Mouse (Mus musculus): ENCODE results near the gene Olfr427. TPM values are rescaled to one million over a fixed set of nuclear protein-coding genes. Genes with fewer than 3 reads are reported as not detected.
"Not testable (repeated sequence)": the region's sequence is repeated elsewhere in the genome, so short reads cannot be mapped to it uniquely, and the experiment has no call there.

Olfr427 gene
- not detected in 2 replicates for polyA plus RNA-seq (2016; fragmentation: Nextera tagmentation; extraction: Ambion mirVana)

DNA sequence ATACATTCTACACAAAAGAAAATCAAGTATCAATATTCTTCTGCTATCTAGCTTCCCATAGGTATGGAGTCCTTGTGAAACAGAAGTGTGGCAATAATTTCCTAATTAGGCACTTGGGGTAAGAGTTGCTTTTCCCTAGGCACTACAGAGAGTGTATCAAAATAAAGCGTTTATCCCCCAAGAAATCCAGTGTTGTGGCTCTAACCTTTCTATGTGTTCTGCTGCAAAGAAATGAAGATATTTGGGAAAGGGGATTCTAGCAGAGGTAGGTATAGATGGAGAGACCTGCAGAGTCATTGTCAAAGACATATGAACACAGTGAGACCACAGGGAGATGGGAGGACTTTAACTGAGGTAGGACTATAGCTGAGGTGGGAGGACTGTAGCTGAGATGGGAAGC lies at the start of gene Olfr427:
Olfr427 (plus strand) TSS at position 301 of the 400 bp plus-strand sequence.
- Histone ChIP-seq H3K9me3 (no peaks in the 10 kb centered on the region), H3K27me3 (no peaks in the 10 kb centered on the region), H3K4me2 (replicated peaks) (no peak within 1 kb of the TSS), H3K9ac (replicated peaks) (no peak within 1 kb of the TSS), H3K4me3 (no peak within 1 kb of the TSS), H3K4me1 (no peaks in the 10 kb centered on the region), H3K36me3 (no peaks in the 10 kb centered on the region), H3K27ac (replicated peaks) (no peak within 1 kb of the TSS)
- 83% methylated on average over 1 of the region's 1 CpGs for WGBS
- ATAC-seq (ENCODE audit: low FRiP score, low read depth) = no peak

- H3K9ac ChIP-seq (replicated peaks); H3K9me3 ChIP-seq; H3K4me3 ChIP-seq; H3K4me2 ChIP-seq (replicated peaks); H3K36me3 ChIP-seq; H3K27me3 ChIP-seq; H3K4me1 ChIP-seq; ATAC-seq (ENCODE audit: low FRiP score, low read depth); H3K27ac ChIP-seq (replicated peaks): not testable (repeated sequence)
- 88% methylated on average over 6 of the region's 6 CpGs for WGBS
Measured at GRCm38 (mm10) chr1:174048227-174048626, 48.5 kb upstream of the Olfr427 start.

GRCm38 (mm10) chr1:174048893-174049292 lies 47.8 kb upstream of the Olfr427 start, which contains the start of gene Olfr432:
Gene Olfr432 (plus strand): TSS chr1:174049205.
- WGBS = 79% methylated on average over 2 of the region's 2 CpGs
- no peak for ATAC-seq (ENCODE audit: low FRiP score, low read depth)
- no peak within 1 kb of the TSS for H3K9ac ChIP-seq (replicated peaks)
- H3K4me3 ChIP-seq = no peak within 1 kb of the TSS
- no peaks in the 10 kb centered on the region for H3K36me3 ChIP-seq
- H3K27ac ChIP-seq (replicated peaks) = no peak within 1 kb of the TSS
- no peaks in the 10 kb centered on the region for H3K27me3 ChIP-seq
- no peaks in the 10 kb centered on the region for H3K4me1 ChIP-seq
- H3K4me2 ChIP-seq (replicated peaks) = no peak within 1 kb of the TSS
- H3K9me3 ChIP-seq = no peaks in the 10 kb centered on the region

DNA sequence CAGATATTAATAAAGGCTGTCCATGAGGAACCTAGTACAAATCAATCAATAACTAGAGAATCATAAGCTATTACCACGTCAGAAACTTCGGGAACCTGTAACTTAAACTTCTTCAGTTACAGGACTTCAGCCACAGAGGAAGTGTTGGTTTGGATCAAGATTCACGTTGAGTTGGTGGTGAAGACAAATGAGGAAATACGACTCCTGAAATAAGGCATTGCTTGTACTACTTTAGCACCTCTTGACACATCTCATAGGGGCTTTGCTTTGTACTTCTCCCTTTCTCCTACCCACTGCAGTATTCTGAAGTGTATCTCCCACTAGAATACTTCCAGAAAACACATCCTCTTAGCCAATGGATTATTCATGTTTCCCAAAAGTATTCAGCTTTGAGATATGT lies 47.3 kb upstream of the Olfr427 start:
- not testable (repeated sequence) for H3K4me3 ChIP-seq; H3K27ac ChIP-seq (replicated peaks); H3K9me3 ChIP-seq; ATAC-seq (ENCODE audit: low FRiP score, low read depth); H3K4me1 ChIP-seq; H3K9ac ChIP-seq (replicated peaks); H3K27me3 ChIP-seq; H3K36me3 ChIP-seq; H3K4me2 ChIP-seq (replicated peaks)
- 79% methylated on average over 4 of the region's 4 CpGs for WGBS

DNA sequence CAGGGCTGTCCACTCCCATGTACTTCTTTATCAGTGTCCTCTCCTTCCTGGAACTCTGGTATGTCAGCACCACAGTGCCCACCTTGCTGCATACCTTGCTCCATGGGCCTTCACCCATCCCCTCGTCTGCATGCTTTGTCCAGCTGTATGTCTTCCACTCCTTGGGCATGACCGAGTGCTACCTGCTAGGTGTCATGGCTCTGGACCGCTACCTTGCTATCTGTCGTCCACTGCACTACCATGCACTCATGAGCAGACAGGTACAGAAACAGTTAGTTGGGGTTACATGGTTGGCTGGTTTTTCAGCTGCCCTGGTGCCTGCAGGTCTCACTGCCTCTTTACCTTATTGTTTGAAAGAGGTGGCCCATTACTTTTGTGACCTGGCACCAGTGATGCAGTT lies 46.2 kb upstream of the Olfr427 start:
- Histone ChIP-seq H3K36me3 (no peaks in the 10 kb centered on the region), H3K27ac (replicated peaks) (no peak overlapping the region), H3K4me1 (no peaks in the 10 kb centered on the region), H3K4me3 (no peak overlapping the region), H3K9me3 (no peaks in the 10 kb centered on the region), H3K27me3 (no peaks in the 10 kb centered on the region), H3K4me2 (replicated peaks) (no peak overlapping the region), H3K9ac (replicated peaks) (no peak overlapping the region)
- 91% methylated on average over 4 of the region's 4 CpGs for WGBS
- ATAC-seq (ENCODE audit: low FRiP score, low read depth) = no peak

DNA sequence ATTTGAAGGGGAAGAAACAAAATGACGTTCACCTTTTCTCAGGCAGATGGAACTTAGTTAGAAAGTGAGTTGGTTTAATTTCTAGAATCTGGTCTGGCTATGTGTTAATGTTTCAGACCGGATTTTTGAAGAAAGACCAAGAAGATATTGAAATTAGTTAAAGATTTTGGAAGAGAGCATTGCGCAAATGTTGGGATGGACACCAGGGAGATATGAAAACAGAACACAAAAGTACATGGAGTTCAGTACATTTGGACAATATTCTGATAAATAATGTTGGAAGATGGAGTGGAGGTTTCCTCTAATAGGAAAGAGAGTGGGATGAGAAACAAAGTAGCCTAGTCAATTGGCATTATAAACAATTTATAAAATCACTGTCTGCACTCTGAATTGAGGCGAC lies 45.2 kb upstream of the Olfr427 start:
- WGBS = 88% methylated on average over 4 of the region's 4 CpGs
- no peak for ATAC-seq (ENCODE audit: low FRiP score, low read depth)
- no peaks in the 10 kb centered on the region for H3K36me3 ChIP-seq

GRCm38 (mm10) chr1:174051931-174052536 lies 44.7 kb upstream of the Olfr427 start:
- Histone ChIP-seq H3K4me1 (no peaks in the 10 kb centered on the region), H3K36me3 (no peaks in the 10 kb centered on the region), H3K9ac (replicated peaks) (no peak overlapping the region), H3K9me3 (no peaks in the 10 kb centered on the region), H3K4me2 (replicated peaks) (no peak overlapping the region), H3K4me3 (no peak overlapping the region), H3K27ac (replicated peaks) (no peak overlapping the region), H3K27me3 (no peaks in the 10 kb centered on the region)
- no peak for ATAC-seq (ENCODE audit: low FRiP score, low read depth)
- 87% methylated on average over 5 of the region's 5 CpGs for WGBS

More for the DNA sequence above, 45.2 kb upstream of the Olfr427 start:
- Histone ChIP-seq H3K9me3 (no peaks in the 10 kb centered on the region), H3K4me1 (no peaks in the 10 kb centered on the region), H3K9ac (replicated peaks) (no peak overlapping the region), H3K4me3 (no peak overlapping the region), H3K4me2 (replicated peaks) (no peak overlapping the region), H3K27ac (replicated peaks) (no peak overlapping the region), H3K27me3 (no peaks in the 10 kb centered on the region)

GRCm38 (mm10) chr1:174052981-174053380 lies 43.7 kb upstream of the Olfr427 start:
- no peak for ATAC-seq (ENCODE audit: low FRiP score, low read depth)
- Histone ChIP-seq H3K27ac (replicated peaks) (no peak overlapping the region), H3K9me3 (no peaks in the 10 kb centered on the region), H3K27me3 (no peaks in the 10 kb centered on the region), H3K4me3 (no peak overlapping the region), H3K36me3 (no peaks in the 10 kb centered on the region), H3K4me1 (no peaks in the 10 kb centered on the region), H3K4me2 (replicated peaks) (no peak overlapping the region), H3K9ac (replicated peaks) (no peak overlapping the region)
- 90% methylated on average over 3 of the region's 3 CpGs for WGBS

DNA sequence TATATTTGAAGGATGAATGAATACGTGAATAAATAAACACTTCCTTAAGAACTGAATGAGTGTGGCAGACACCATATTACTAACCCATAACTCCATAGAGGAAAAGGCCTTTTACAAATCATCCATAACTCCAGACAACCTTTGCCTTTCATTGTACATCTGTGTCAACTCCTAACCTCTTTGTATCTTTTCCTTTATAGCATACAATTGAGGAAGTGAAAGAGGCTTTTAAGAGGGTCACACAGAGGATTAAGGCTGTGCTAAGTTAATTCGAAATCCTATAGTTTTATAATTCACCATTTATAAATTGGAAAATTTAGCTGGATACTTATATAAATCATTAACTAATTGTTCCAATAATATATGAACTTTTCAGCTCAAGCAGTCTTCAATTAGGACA lies 41.4 kb upstream of the Olfr427 start:
- WGBS = 78% methylated on average over 2 of the region's 2 CpGs
- no peak for ATAC-seq (ENCODE audit: low FRiP score, low read depth)
- H3K27ac ChIP-seq (replicated peaks) = no peak overlapping the region
- no peak overlapping the region for H3K9ac ChIP-seq (replicated peaks)
- H3K27me3 ChIP-seq = no peaks in the 10 kb centered on the region
- H3K4me2 ChIP-seq (replicated peaks) = no peak overlapping the region
- H3K9me3 ChIP-seq = no peaks in the 10 kb centered on the region
- H3K4me3 ChIP-seq = no peak overlapping the region
- H3K36me3 ChIP-seq = no peaks in the 10 kb centered on the region
- no peaks in the 10 kb centered on the region for H3K4me1 ChIP-seq

GRCm38 (mm10) chr1:174066305-174066704 lies 30.4 kb upstream of the Olfr427 start, which contains the start of gene Olfr430:
Gene Olfr430 (plus strand): TSS chr1:174066605.
- no peaks in the 10 kb centered on the region for H3K9me3 ChIP-seq

GRCm38 (mm10) chr1:174084031-174084430 lies 12.7 kb upstream of the Olfr427 start, which contains the start of gene Olfr429:
Gene Olfr429 (plus strand): TSS chr1:174084331.
- 95% methylated on average over 2 of the region's 2 CpGs for WGBS
- Histone ChIP-seq H3K27ac (replicated peaks) (no peak within 1 kb of the TSS), H3K4me3 (no peak within 1 kb of the TSS)

More at GRCm38 (mm10) chr1:174066305-174066704, 30.4 kb upstream of the Olfr427 start, which contains the start of gene Olfr430:
- Histone ChIP-seq H3K27ac (replicated peaks) (no peak within 1 kb of the TSS), H3K36me3 (no peaks in the 10 kb centered on the region), H3K4me1 (no peaks in the 10 kb centered on the region), H3K4me2 (replicated peaks) (no peak within 1 kb of the TSS), H3K9ac (replicated peaks) (no peak within 1 kb of the TSS), H3K27me3 (no peaks in the 10 kb centered on the region), H3K4me3 (no peak within 1 kb of the TSS)
- 86% methylated on average over 3 of the region's 3 CpGs for WGBS
- no peak for ATAC-seq (ENCODE audit: low FRiP score, low read depth)

DNA sequence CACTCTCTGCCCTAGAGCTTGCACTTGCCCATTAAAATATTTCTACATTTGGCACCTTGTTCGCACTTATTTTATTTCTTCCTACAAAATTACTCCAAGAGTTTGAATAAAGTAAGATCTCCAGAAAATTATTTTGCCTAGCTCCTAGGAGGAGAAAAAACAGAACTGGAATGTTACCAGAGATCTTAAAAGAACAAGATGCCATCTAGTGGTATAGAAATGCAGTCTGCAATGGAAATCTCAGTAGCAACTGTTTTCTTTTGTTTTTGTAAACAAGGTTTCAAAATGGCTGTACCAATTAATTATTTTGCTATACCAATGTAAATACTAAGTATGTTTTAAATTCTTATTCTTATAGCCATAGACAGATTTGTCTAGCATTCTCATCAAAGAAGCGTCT lies 7.0 kb downstream of the Olfr427 start:
- Histone ChIP-seq H3K27ac (replicated peaks) (no peak overlapping the region), H3K4me2 (replicated peaks) (no peak overlapping the region), H3K9me3 (no peaks in the 10 kb centered on the region), H3K4me1 (no peaks in the 10 kb centered on the region), H3K36me3 (no peaks in the 10 kb centered on the region), H3K9ac (replicated peaks) (no peak overlapping the region), H3K27me3 (no peaks in the 10 kb centered on the region), H3K4me3 (no peak overlapping the region)
- no peak for ATAC-seq (ENCODE audit: low FRiP score, low read depth)
- 62% methylated on average over 2 of the region's 2 CpGs for WGBS

More at GRCm38 (mm10) chr1:174084031-174084430, 12.7 kb upstream of the Olfr427 start, which contains the start of gene Olfr429:
- no peaks in the 10 kb centered on the region for H3K27me3 ChIP-seq
- H3K4me1 ChIP-seq = no peaks in the 10 kb centered on the region
- H3K4me2 ChIP-seq (replicated peaks) = no peak within 1 kb of the TSS
- no peaks in the 10 kb centered on the region for H3K9me3 ChIP-seq
- no peaks in the 10 kb centered on the region for H3K36me3 ChIP-seq
- no peak for ATAC-seq (ENCODE audit: low FRiP score, low read depth)
- H3K9ac ChIP-seq (replicated peaks) = no peak within 1 kb of the TSS

DNA sequence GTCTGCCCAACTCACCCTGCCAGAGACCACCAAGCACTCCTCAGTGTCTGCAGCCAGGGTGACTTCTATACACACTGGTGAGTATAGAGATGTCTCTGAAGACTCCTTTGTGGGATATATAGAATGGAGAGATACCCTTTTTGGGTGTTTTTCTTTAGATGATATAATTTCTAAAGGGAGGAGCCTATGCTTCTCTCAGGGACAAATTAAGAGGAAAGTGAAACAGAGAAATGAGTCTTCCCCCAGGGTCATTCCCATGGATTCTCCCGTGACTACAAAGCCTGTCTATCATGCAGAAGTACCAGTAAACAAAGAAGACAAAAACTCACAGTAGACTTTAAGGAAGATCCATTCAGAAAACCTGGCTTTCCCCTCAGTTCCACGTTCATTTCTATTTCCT lies 24.4 kb downstream of the Olfr427 start, which contains the start of gene Olfr231:
Olfr231 (minus strand) TSS at position 101 of the 400 bp plus-strand sequence.
- H3K4me3 ChIP-seq = no peak within 1 kb of the TSS
- no peaks in the 10 kb centered on the region for H3K9me3 ChIP-seq
- no peak within 1 kb of the TSS for H3K9ac ChIP-seq (replicated peaks)
- ATAC-seq (ENCODE audit: low FRiP score, low read depth) = no peak
- no peaks in the 10 kb centered on the region for H3K4me1 ChIP-seq
- no peaks in the 10 kb centered on the region for H3K27me3 ChIP-seq
- no peak within 1 kb of the TSS for H3K27ac ChIP-seq (replicated peaks)
- 58% methylated on average over 2 of the region's 2 CpGs for WGBS
- H3K36me3 ChIP-seq = no peaks in the 10 kb centered on the region
- no peak within 1 kb of the TSS for H3K4me2 ChIP-seq (replicated peaks)
